20 mouse cellular contexts compared by ENCODE assay signal in genomic region chr3:96113251-96113650, GRCm38 (mm10). TPM values are rescaled to one million over a fixed set of nuclear protein-coding genes. Genes with fewer than 3 reads are reported as not detected.
DNase-seq lines count a peak whose midpoint lies in the region; ATAC-seq and TF ChIP-seq lines count a peak whose summit lies in the region.
"Had no signal": no experiment of that assay in that cellular context is flagged by ENCODE, and none has a peak within 500 bp of the region (broad histone marks: within the 10 kb centered on the region; RNA-seq: fewer than 3 reads in every experiment).

No protein-coding gene starts in this region.

- no peak for TF ChIP-seq CTCF in kidney, adult 2 months (conservative IDR thresholded peaks at IDR 0.05; ENCODE audit: insufficient read depth, insufficient read length, low read depth, low read length)

- ATAC-seq in kidney, embryonic 16.5 days (ENCODE audit: low FRiP score, low TSS enrichment) = no peak
- ATAC-seq: forebrain, embryonic 13.5 days; liver, postnatal 0 days had no signal

- no peak overlapping the region for H3K4me3 ChIP-seq in kidney, adult 2 months (ENCODE audit: insufficient read depth, low read depth, low read length)
- no peak overlapping the region for H3K4me3 ChIP-seq in kidney, embryonic 16.5 days (ENCODE audit: low read length)
- H3K4me3 ChIP-seq: embryonic facial prominence, embryonic 13.5 days; forebrain, embryonic 13.5 days; kidney, embryonic 15.5 days; limb, embryonic 10.5 days had no signal

- no peak overlapping the region for H3K9ac ChIP-seq in kidney, embryonic 16.5 days (replicated peaks; ENCODE audit: low read length)
- H3K9ac ChIP-seq: embryonic facial prominence, embryonic 13.5 days; forebrain, embryonic 13.5 days; hindbrain, embryonic 14.5 days; kidney, embryonic 15.5 days; liver, postnatal 0 days had no signal

- H3K4me2 ChIP-seq in kidney, embryonic 16.5 days (replicated peaks; ENCODE audit: low read depth, low read length) = no peak overlapping the region
- H3K4me2 ChIP-seq: embryonic facial prominence, embryonic 13.5 days; forebrain, embryonic 13.5 days; hindbrain, embryonic 14.5 days; kidney, embryonic 15.5 days; liver, embryonic 11.5 days; midbrain, embryonic 11.5 days had no signal

- no peaks in the 10 kb centered on the region for H3K9me3 ChIP-seq in kidney, embryonic 16.5 days (ENCODE audit: low read length)
- H3K9me3 ChIP-seq: embryonic facial prominence, embryonic 13.5 days; forebrain, embryonic 13.5 days; kidney, embryonic 15.5 days; limb, embryonic 10.5 days had no signal

- H3K4me1 ChIP-seq in kidney, adult 2 months (ENCODE audit: control insufficient read depth, insufficient read depth, low read length) = peaks cover 12% of the 10 kb centered on the region; the same call in 1 of the 2 replicates
- no peaks in the 10 kb centered on the region for H3K4me1 ChIP-seq in kidney, embryonic 16.5 days (ENCODE audit: insufficient read depth, low read length)
- H3K4me1 ChIP-seq: embryonic facial prominence, embryonic 13.5 days; forebrain, embryonic 13.5 days; kidney, embryonic 15.5 days; limb, embryonic 10.5 days had no signal

- no peak for TF ChIP-seq POLR2A in kidney, adult 2 months (IDR thresholded peaks at IDR 0.05; ENCODE audit: low read depth, low read length)

- DNase-seq in kidney, adult 2 months = peak; percentile 24
- peak; percentile 37 for DNase-seq in lung, postnatal 14 days
- no peak for DNase-seq in lung, postnatal 10 days
- peak; percentile 43 for DNase-seq in R1 (ENCODE audit: low read depth, low spot score)
- DNase-seq in lung, postnatal 25 days (ENCODE audit: low spot score) = peak; percentile 64
- DNase-seq in urinary bladder, adult 18-20 months (ENCODE audit: low spot score in 2 of 2) = no peak
- no peak for DNase-seq in gastrocnemius, postnatal 25 days
- DNase-seq: adrenal gland, postnatal 36 days; cerebellum, postnatal 25 days; embryo, embryonic 11 days; heart, postnatal 36 days; liver, postnatal 0 days had no signal

- H3K27ac ChIP-seq in kidney, adult 2 months (ENCODE audit: insufficient read depth, low read depth, low read length) = peak overlapping the region; percentile 31; the same call in 1 of the 2 replicates
- H3K27ac ChIP-seq in kidney, embryonic 16.5 days (ENCODE audit: low read length) = no peak overlapping the region
- H3K27ac ChIP-seq: embryonic facial prominence, embryonic 13.5 days; forebrain, embryonic 13.5 days; hindbrain, embryonic 14.5 days; kidney, embryonic 15.5 days; limb, embryonic 10.5 days had no signal

- 53% methylated on average over 3 of the region's 3 CpGs for WGBS in kidney, adult 2 months
- WGBS in kidney, embryonic 16.5 days = 71% methylated on average over 3 of the region's 3 CpGs

- H3K27me3 ChIP-seq in kidney, adult 2 months (replicated peaks; ENCODE audit: control insufficient read depth, insufficient read depth, low read length) = no peaks in the 10 kb centered on the region
- no peaks in the 10 kb centered on the region for H3K27me3 ChIP-seq in kidney, embryonic 16.5 days (ENCODE audit: insufficient read depth, low read length)
- H3K27me3 ChIP-seq: embryonic facial prominence, embryonic 13.5 days; forebrain, embryonic 13.5 days; kidney, embryonic 15.5 days had no signal

- H3K36me3 ChIP-seq in kidney, adult 2 months (ENCODE audit: control insufficient read depth, insufficient read depth, low read length) = peaks cover 2% of the 10 kb centered on the region
- H3K36me3 ChIP-seq in kidney, embryonic 16.5 days (ENCODE audit: insufficient read depth, low read length) = no peaks in the 10 kb centered on the region
- H3K36me3 ChIP-seq: embryonic facial prominence, embryonic 13.5 days had no signal

RNA-seq across cellular contexts. Expression of gene Otud7b, which starts 8.9 kb away (rescaled TPM):
- polyA plus RNA-seq in kidney, adult 2 months (2012; rRNA removed) = 10.1 and 15.0 TPM in 2 replicates
- 14.9 and 18.1 TPM in 2 replicates for polyA plus RNA-seq in kidney, embryonic 16.5 days (2015; fragmentation: Nextera tagmentation; extraction: Ambion mirVana)
- total RNA-seq in gastrocnemius, postnatal 25 days (2021) = 10 to 100 TPM; 52.5 to 54.4 TPM

RNA-seq across cellular contexts. Expression of gene Mtmr11, which starts 48.6 kb away (rescaled TPM):
- 56.8 and 65.7 TPM in 2 replicates for polyA plus RNA-seq in kidney, adult 2 months (2012; rRNA removed)
- 26.3 and 30.8 TPM in 2 replicates for polyA plus RNA-seq in kidney, embryonic 16.5 days (2015; fragmentation: Nextera tagmentation; extraction: Ambion mirVana)
- 1 to 10 TPM; 2.5 to 4.1 TPM for total RNA-seq in gastrocnemius, postnatal 25 days (2021)

RNA-seq across cellular contexts. Expression of gene Vps45, which starts 55.0 kb away (rescaled TPM):
- 6.7 and 7.9 TPM in 2 replicates for polyA plus RNA-seq in kidney, adult 2 months (2012; rRNA removed)
- polyA plus RNA-seq in kidney, embryonic 16.5 days (2015; fragmentation: Nextera tagmentation; extraction: Ambion mirVana) = 34.9 and 37.0 TPM in 2 replicates
- total RNA-seq in gastrocnemius, postnatal 25 days (2021) = 10 to 100 TPM; 17.0 to 22.2 TPM

RNA-seq across cellular contexts. Expression of gene Sf3b4, which starts 58.9 kb away (rescaled TPM):
- polyA plus RNA-seq in kidney, adult 2 months (2012; rRNA removed) = 52.6 and 57.3 TPM in 2 replicates
- 186 and 199 TPM in 2 replicates for polyA plus RNA-seq in kidney, embryonic 16.5 days (2015; fragmentation: Nextera tagmentation; extraction: Ambion mirVana)
- total RNA-seq in gastrocnemius, postnatal 25 days (2021) = 10 to 100 TPM in 1 of 2 experiments, 1 to 10 TPM in 1; 8.8 to 10.3 TPM

Comparison
In these comparisons a context has a peak if more than half of its experiments do, and no peak if none do; other contexts are left out.
1. DNase-seq: peak in kidney, adult 2 months (single experiment), lung, postnatal 14 days (single experiment), R1 (single experiment) and lung, postnatal 25 days (single experiment); none in lung, postnatal 10 days (single experiment), urinary bladder, adult 18-20 months (0 of 2) and gastrocnemius, postnatal 25 days (single experiment).